Mouse (Mus musculus): ENCODE data around the gene Upk2. TPM values are rescaled to one million over a fixed set of nuclear protein-coding genes. Genes with fewer than 3 reads are reported as not detected.

Upk2 gene
- polyA plus RNA-seq, 2 experiments: not detected

DNA sequence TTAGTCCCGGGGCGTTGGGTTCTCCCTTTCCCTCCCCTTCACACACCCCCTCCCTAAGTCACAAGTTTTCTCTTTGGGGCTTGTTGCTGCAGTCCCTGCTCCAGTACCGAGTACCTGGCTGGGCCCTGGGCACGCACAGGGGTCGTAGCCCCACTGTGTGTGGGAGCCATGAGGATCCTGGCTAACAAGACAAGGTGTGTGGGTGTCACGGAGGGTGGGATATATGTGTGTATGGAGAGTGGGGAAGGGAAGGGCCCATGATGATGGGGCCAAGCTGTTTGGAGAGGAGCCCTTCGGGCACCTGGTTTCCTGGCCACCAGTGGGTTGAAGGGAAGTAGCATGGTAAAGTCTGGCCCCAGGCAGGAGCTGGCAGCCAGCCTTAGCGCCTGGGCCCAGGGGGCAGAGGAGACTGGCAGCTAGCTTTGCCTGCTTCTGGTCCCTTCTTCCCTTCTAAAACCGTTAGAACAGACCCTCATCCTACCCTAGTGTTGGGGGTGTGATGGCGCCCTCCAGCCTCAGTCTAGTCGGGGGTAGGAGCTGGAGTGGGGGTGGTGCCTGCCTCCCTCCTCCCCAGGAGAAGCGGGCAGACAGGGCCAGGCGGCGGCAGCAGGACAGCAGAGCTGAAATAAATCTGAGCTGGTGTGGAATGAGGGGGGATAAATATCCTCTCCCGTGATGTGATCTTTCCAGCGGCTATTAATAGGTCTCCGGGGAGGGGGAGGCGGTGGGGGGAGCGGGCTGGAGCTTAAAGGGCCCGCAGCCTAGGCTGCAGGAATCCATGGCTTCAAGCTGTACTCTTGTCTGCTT is 44.8 kb upstream of the Upk2 start:
- H3K4me3 ChIP-seq (ENCODE audit: insufficient read depth in 1 of 2, low read depth in 2 of 2, low read length in 2 of 2): no peak overlapping the region
- H3K9ac ChIP-seq (replicated peaks): no peak overlapping the region
- TF ChIP-seq CTCF (IDR thresholded peaks at IDR 0.05; ENCODE audit: low read depth) (no peak), EP300 (IDR thresholded peaks at IDR 0.05; ENCODE audit: low read depth) (no peak)
- DNase-seq (ENCODE audit: low read depth in 3 of 3, low spot score in 3 of 3) (no peak), ATAC-seq (ENCODE audit: insufficient read depth) (no peak)
- H3K4me1 ChIP-seq (replicated peaks; ENCODE audit: control insufficient read depth in 2 of 2, insufficient read depth in 2 of 2, low read length in 1 of 2): peaks cover 0 to 8% of the 10 kb centered on the region in 2 experiments; a peak in 1 of 4 replicates
- peaks cover 14% of the 10 kb centered on the region for H3K27me3 ChIP-seq (ENCODE audit: control insufficient read depth, insufficient read depth, low read length)
- H3K9me3 ChIP-seq (ENCODE audit: control insufficient read depth, low read length): no peaks in the 10 kb centered on the region
- no peaks in the 10 kb centered on the region for H3K36me3 ChIP-seq (replicated peaks; ENCODE audit: control insufficient read depth, insufficient read depth, low read depth)
- H3K27ac ChIP-seq: no peak overlapping the region
- peak overlapping the region; percentile 51; the same call in 1 of the 2 replicates for H3K4me2 ChIP-seq (ENCODE audit: low read depth)
- WGBS (ENCODE audit: insufficient replicate concordance): 43% methylated on average over 19 of the region's 20 CpGs

DNA sequence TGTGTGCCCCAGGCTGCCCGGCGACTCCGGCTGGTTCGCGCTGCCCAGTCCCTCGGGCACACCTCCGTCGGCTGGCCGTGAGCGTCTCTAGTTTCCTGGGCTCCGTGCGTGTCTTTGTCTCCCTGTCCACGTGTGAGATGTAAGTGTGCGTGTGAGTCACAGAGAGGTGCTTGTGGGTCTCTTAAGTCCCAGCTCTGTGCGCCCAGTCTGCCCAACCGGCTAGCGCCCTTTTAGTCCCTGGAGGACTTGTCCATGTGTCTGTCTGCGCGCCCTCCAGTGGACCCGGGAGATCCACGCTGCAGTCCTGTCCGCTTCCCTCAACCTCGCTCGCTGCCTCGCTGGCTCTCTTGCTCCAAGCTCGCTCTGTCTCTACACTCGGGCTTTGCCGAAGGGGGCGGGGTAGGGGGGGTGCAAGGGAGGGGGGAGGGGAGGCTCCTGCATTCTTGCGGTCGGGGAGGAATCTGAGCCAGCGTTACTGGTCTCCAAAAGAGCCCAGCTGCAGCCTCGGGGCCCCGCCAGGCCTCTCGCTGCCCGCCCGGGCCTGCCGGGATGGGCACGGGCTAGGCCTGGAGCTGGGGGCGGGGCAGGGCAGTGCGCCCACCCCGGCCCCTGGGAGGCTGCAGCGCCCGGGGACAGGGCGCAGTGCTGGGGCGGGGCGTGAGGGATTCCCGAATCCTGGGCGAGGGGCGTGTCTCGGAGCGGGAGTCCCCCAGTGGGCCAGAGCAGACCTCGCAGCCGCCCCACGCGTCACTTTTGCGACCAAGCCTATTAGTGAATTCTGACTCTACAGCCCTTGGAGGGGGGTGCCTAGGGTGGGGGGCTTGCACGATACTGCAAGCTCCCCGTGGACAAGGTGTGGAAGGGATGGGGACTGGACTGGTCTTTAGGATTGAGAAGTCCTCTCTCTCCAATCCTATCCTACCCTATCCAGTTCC is 43.9 kb upstream of the Upk2 start:
- Histone ChIP-seq H3K9me3 (ENCODE audit: control insufficient read depth, low read length) (no peaks in the 10 kb centered on the region), H3K9ac (replicated peaks) (no peak overlapping the region), H3K36me3 (replicated peaks; ENCODE audit: control insufficient read depth, insufficient read depth, low read depth) (no peaks in the 10 kb centered on the region), H3K4me2 (ENCODE audit: low read depth) (peak overlapping the region; percentile 51), H3K27ac (no peak overlapping the region), H3K4me1 (replicated peaks; ENCODE audit: control insufficient read depth in 2 of 2, insufficient read depth in 2 of 2, low read length in 1 of 2) (peaks cover 0 to 17% of the 10 kb centered on the region in 2 experiments; a peak in 3 of 4 replicates), H3K4me3 (ENCODE audit: insufficient read depth in 1 of 2, low read depth in 2 of 2, low read length in 2 of 2) (peak overlapping the region; percentile 11 to 27), H3K27me3 (ENCODE audit: control insufficient read depth, insufficient read depth, low read length) (peaks cover 14% of the 10 kb centered on the region)
- 2% methylated on average over 59 of the region's 59 CpGs for WGBS (ENCODE audit: insufficient replicate concordance)
- DNase-seq (ENCODE audit: low read depth in 3 of 3, low spot score in 3 of 3) (no peak), ATAC-seq (ENCODE audit: insufficient read depth) (0 out of 2 replicates have a peak, but pooled peaks have one; percentile 31)
- no peak for TF ChIP-seq EP300 (IDR thresholded peaks at IDR 0.05; ENCODE audit: low read depth)
- peak; percentile 56 for TF ChIP-seq CTCF (IDR thresholded peaks at IDR 0.05; ENCODE audit: low read depth)

DNA sequence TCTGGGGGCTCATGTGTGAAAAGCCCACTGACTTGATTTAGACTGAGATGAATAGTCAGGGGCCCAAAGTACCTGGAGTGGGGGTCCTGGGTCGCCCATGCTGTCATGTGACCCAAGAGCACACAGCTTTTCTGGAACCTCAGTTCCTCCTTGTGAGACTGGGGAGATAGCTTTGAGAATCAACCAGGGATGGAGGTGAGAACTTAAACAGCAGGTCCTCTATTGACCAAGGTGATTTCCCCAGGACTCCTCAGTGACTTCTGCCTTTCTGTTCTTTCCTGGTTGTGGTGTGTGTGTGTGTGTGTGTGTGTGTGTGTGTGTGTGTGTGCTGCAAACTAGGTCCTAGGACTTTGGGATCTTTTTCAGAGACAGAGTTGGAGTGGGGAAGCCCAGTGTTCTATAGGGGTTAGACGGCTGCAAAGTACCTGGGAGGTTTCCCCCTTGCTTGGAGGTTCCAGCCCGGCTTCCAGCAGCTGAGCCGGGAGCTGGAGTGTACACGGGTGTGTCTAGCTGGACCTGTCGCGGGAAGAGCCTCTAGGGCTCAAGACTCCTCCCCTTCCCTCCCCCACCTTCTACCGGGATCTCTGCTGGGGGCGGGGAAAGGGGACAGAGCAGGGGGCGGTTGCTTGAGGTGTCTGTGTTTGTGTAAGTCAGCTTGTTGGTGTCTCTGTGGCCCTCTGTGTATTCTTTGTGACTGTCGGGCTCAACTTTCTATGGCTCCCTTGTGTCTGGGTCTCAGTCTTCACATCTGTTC is 43.0 kb upstream of the Upk2 start:
- 1% methylated on average over 10 of the region's 11 CpGs for WGBS (ENCODE audit: insufficient replicate concordance)
- ATAC-seq (ENCODE audit: insufficient read depth) (peak; percentile 52; the same call in 1 of the 2 replicates), DNase-seq (ENCODE audit: low read depth in 3 of 3, low spot score in 3 of 3) (no peak)
- Histone ChIP-seq H3K9me3 (ENCODE audit: control insufficient read depth, low read length) (no peaks in the 10 kb centered on the region), H3K9ac (replicated peaks) (no peak overlapping the region), H3K4me1 (replicated peaks; ENCODE audit: control insufficient read depth in 2 of 2, insufficient read depth in 2 of 2, low read length in 1 of 2) (peaks cover 0 to 20% of the 10 kb centered on the region in 2 experiments; a peak in 3 of 4 replicates), H3K27me3 (ENCODE audit: control insufficient read depth, insufficient read depth, low read length) (peaks cover 14% of the 10 kb centered on the region), H3K27ac (no peak overlapping the region), H3K36me3 (replicated peaks; ENCODE audit: control insufficient read depth, insufficient read depth, low read depth) (no peaks in the 10 kb centered on the region), H3K4me3 (ENCODE audit: insufficient read depth in 1 of 2, low read depth in 2 of 2, low read length in 2 of 2) (peak overlapping the region in 1 of 2 experiments; percentile 27; a peak in 2 of 4 replicates), H3K4me2 (ENCODE audit: low read depth) (peak overlapping the region; percentile 51)
- TF ChIP-seq EP300 (IDR thresholded peaks at IDR 0.05; ENCODE audit: low read depth): no peak
- no peak for TF ChIP-seq CTCF (IDR thresholded peaks at IDR 0.05; ENCODE audit: low read depth)

DNA sequence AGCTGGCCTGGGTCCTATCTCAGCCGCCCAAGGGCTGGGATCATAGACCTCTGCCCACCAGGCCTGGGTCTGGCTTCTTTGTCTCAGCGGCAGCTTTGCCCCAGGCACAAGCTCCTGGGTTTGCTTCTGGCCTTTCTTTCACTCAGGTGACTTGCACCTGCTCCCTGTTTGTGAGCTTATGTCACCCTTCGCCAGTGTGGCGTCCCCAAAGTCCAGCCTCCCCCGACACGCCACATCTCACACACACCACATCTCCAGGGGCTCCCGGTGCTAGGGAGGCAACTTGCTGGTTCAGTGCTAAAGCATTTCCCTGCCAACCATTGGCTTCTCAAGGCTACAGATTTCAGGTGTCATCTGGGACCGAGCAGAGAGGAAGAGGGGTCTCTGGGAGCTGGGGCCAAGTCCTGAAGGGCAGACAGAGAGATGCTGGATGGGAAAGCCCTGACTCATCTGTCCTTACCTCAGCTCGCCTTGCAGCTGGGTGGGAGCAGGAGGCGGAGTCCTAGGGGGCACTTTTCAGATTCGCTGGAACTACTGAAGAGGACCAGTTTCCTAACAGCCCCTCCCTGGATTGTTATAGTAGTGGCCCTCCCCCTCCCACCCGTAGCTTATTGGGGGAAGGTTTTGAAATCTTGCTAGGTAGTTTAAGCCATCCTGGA is 42.2 kb upstream of the Upk2 start:
- TF ChIP-seq EP300 (IDR thresholded peaks at IDR 0.05; ENCODE audit: low read depth): no peak
- no peak for TF ChIP-seq CTCF (IDR thresholded peaks at IDR 0.05; ENCODE audit: low read depth)
- Histone ChIP-seq H3K9me3 (ENCODE audit: control insufficient read depth, low read length) (no peaks in the 10 kb centered on the region), H3K4me3 (ENCODE audit: insufficient read depth in 1 of 2, low read depth in 2 of 2, low read length in 2 of 2) (no peak overlapping the region), H3K4me1 (replicated peaks; ENCODE audit: control insufficient read depth in 2 of 2, insufficient read depth in 2 of 2, low read length in 1 of 2) (peaks cover 0 to 20% of the 10 kb centered on the region in 2 experiments; a peak in 3 of 4 replicates), H3K36me3 (replicated peaks; ENCODE audit: control insufficient read depth, insufficient read depth, low read depth) (no peaks in the 10 kb centered on the region), H3K27me3 (ENCODE audit: control insufficient read depth, insufficient read depth, low read length) (peaks cover 14% of the 10 kb centered on the region), H3K9ac (replicated peaks) (no peak overlapping the region), H3K27ac (no peak overlapping the region), H3K4me2 (ENCODE audit: low read depth) (no peak overlapping the region)
- WGBS (ENCODE audit: insufficient replicate concordance): 46% methylated on average over 12 of the region's 12 CpGs
- DNase-seq (ENCODE audit: low read depth in 3 of 3, low spot score in 3 of 3): no peak
- ATAC-seq (ENCODE audit: insufficient read depth): no peak
